Mouse (Mus musculus) skeletal muscle tissue, adult 2 months (tissue): ENCODE measurements around the gene Ccdc137.
A peak's percentile ranks its signal among the peaks of the same experiment; 100 is the strongest.
"Not testable (repeated sequence)": the region's sequence is repeated elsewhere in the genome, so short reads cannot be mapped to it uniquely, and the experiment has no call there.

Experiments used
- DNase-seq: peaks from one replicate; pipeline ENCODE4 v3.0.0-alpha.2; 2012; ENCODE audit warnings: low read depth, low spot score

Ccdc137 gene

GRCm38 (mm10) chr11:120457772-120458751, at the start of gene Ccdc137, which contains the start of gene Oxld1:
Ccdc137 (plus strand) TSS chr11:120458115.
Oxld1 (minus strand) TSS chr11:120458068.
- peak; percentile 73 for DNase-seq

- DNase-seq, result not testable (repeated sequence)
Measured at GRCm38 (mm10) chr11:120413621-120414020, 44.3 kb upstream of the Ccdc137 start.

GRCm38 (mm10) chr11:120417852-120418251, 40.1 kb upstream of the Ccdc137 start:
- no peak for DNase-seq

- DNase-seq, result no peak
Measured at GRCm38 (mm10) chr11:120418592-120418991, 39.3 kb upstream of the Ccdc137 start.

- DNase-seq, result peak; percentile 47
Measured at GRCm38 (mm10) chr11:120422651-120423568, 35.0 kb upstream of the Ccdc137 start.

GRCm38 (mm10) chr11:120423569-120424295, 34.2 kb upstream of the Ccdc137 start:
- peak; percentile 76 for DNase-seq

- DNase-seq, result no peak
Measured at GRCm38 (mm10) chr11:120426727-120427126, 31.2 kb upstream of the Ccdc137 start.

- DNase-seq, result peak; percentile 76
Measured at GRCm38 (mm10) chr11:120437152-120437856, 20.6 kb upstream of the Ccdc137 start, which contains the start of gene Nploc4. Nploc4 (minus strand) TSS chr11:120437708.

- DNase-seq, result no peak
Measured at GRCm38 (mm10) chr11:120437857-120438385, 20.0 kb upstream of the Ccdc137 start.

- no peak for DNase-seq
Measured at GRCm38 (mm10) chr11:120442344-120442743, 15.6 kb upstream of the Ccdc137 start, which contains the start of gene Tspan10. Tspan10 (plus strand) TSS chr11:120442644.

GRCm38 (mm10) chr11:120442765-120443280, 15.1 kb upstream of the Ccdc137 start:
- DNase-seq, result no peak

GRCm38 (mm10) chr11:120444106-120444505, 13.8 kb upstream of the Ccdc137 start:
- no peak for DNase-seq

GRCm38 (mm10) chr11:120445475-120445874, 12.4 kb upstream of the Ccdc137 start:
- no peak for DNase-seq

- DNase-seq, result no peak
Measured at GRCm38 (mm10) chr11:120447179-120447578, 10.7 kb upstream of the Ccdc137 start.

- DNase-seq, result no peak
Measured at GRCm38 (mm10) chr11:120452246-120452645, 5.7 kb upstream of the Ccdc137 start.

GRCm38 (mm10) chr11:120453306-120453705, 4.6 kb upstream of the Ccdc137 start, which contains the start of gene Pde6g:
Pde6g (minus strand) TSS chr11:120453500.
- no peak for DNase-seq

GRCm38 (mm10) chr11:120454965-120455364, 3.0 kb upstream of the Ccdc137 start:
- no peak for DNase-seq

GRCm38 (mm10) chr11:120455413-120455812, 2.5 kb upstream of the Ccdc137 start:
- no peak for DNase-seq

- no peak for DNase-seq
Measured at GRCm38 (mm10) chr11:120457370-120457769, 545 bp upstream of the Ccdc137 start.
